Mouse (Mus musculus) neural tube, embryonic 14.5 days (tissue): ENCODE measurements around the gene Adgre5. TPM values are rescaled to one million over a fixed set of nuclear protein-coding genes. Genes with fewer than 3 reads are reported as not detected.

ENCODE experiments used
- ATAC-seq: fragments of 200-750 bp; cut with Nextera tagmentation; 2 replicates; pipeline ENCODE4 v1.8.0; 2017; ENCODE audit warnings: low read depth, mild to moderate bottlenecking, moderate TSS enrichment, moderate library complexity
- H3K27ac ChIP-seq: fragments of 300-500 bp; sonication (generic); 2 replicates; pipeline ENCODE4 v1.5.1; 2014; ENCODE audit warnings: low read depth, mild to moderate bottlenecking, control low read depth, low read length, moderate library complexity, mixed read lengths
- H3K27me3 ChIP-seq: fragments of 300-500 bp; sonication (generic); 2 replicates; pipeline ENCODE4 v1.6.1; 2014; ENCODE audit warnings: low read length; ENCODE audit not compliant: control insufficient read depth, insufficient read depth
- H3K36me3 ChIP-seq: fragments of 300-500 bp; sonication (generic); 2 replicates; pipeline ENCODE4 v1.6.1; 2014; ENCODE audit warnings: low read length, mixed read lengths; ENCODE audit not compliant: control insufficient read depth, insufficient read depth
- H3K4me1 ChIP-seq: fragments of 300-500 bp; sonication (generic); 2 replicates; pipeline ENCODE4 v1.6.1; 2014; ENCODE audit warnings: low read length; ENCODE audit not compliant: control insufficient read depth, insufficient read depth
- H3K4me2 ChIP-seq: fragments of 300-500 bp; sonication (generic); 2 replicates; pipeline ENCODE4 v1.6.1; 2014; ENCODE audit warnings: mild to moderate bottlenecking, low read depth, low read length, control low read depth
- H3K4me3 ChIP-seq: fragments of 300-500 bp; sonication (generic); 2 replicates; pipeline ENCODE4 v1.5.1; 2014; ENCODE audit warnings: low read depth, low read length, control low read depth, mixed read lengths
- H3K9ac ChIP-seq: fragments of 300-500 bp; sonication (generic); replicated peaks from 2 replicates; pipeline ENCODE4 v1.6.1; 2014; ENCODE audit warnings: low read depth, mild to moderate bottlenecking, control low read depth, low read length, mixed read lengths
- H3K9me3 ChIP-seq: fragments of 300-500 bp; sonication (generic); 2 replicates; pipeline ENCODE4 v1.6.1; 2016; ENCODE audit warnings: low read length; ENCODE audit not compliant: control insufficient read depth
- WGBS: fragments of 180-500 bp; shearing (Covaris S2); extraction: QIAGEN DNeasy Blood & Tissue Kit; methylation state at CpG from one replicate; pipeline ENCODE4 v1.1.7; 2014; 5-methylcytosine and 5-hydroxymethylcytosine counted together
- polyA plus RNA-seq: library from polyadenylated mRNA; unstranded; fragments of >200 nt; fragmentation: Nextera tagmentation; extraction: Ambion mirVana; gene quantifications from 2 replicates; pipeline ENCODE4 v1.2.1, GENCODE M21; 2014

Gene Adgre5
- polyA plus RNA-seq, 1 experiment from 2014 or later, result 8.8 TPM

DNA sequence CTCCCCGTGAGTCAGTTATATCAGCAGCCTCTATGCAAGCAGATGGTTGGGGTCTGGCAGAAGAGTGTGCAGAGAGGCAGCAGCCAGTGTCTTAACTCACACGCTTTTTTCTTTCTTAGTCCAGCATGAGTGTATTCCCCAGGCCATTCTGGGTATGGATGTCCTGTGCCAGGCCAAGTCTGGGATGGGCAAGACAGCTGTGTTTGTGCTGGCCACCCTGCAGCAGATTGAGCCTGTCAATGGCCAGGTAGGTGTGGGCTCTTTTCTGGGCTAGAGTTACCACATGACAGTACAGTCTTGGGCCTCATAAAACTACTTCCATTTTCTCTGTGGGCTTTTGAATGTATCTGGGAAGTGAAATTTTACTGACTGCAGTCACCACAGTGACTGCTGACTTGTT is 21.4 kb downstream of the Adgre5 start:
- H3K27me3 ChIP-seq, result no peaks in the 10 kb centered on the region
- H3K4me3 ChIP-seq, result no peak overlapping the region
- no peak overlapping the region for H3K27ac ChIP-seq
- peaks cover 16% of the 10 kb centered on the region; the same call in 1 of the 2 replicates for H3K4me1 ChIP-seq
- no peak for ATAC-seq
- peaks cover 50% of the 10 kb centered on the region for H3K36me3 ChIP-seq
- H3K9me3 ChIP-seq, result no peaks in the 10 kb centered on the region
- no peak overlapping the region for H3K9ac ChIP-seq
- WGBS, result 86% methylated on average over 2 of the region's 2 CpGs
- H3K4me2 ChIP-seq, result no peak overlapping the region

DNA sequence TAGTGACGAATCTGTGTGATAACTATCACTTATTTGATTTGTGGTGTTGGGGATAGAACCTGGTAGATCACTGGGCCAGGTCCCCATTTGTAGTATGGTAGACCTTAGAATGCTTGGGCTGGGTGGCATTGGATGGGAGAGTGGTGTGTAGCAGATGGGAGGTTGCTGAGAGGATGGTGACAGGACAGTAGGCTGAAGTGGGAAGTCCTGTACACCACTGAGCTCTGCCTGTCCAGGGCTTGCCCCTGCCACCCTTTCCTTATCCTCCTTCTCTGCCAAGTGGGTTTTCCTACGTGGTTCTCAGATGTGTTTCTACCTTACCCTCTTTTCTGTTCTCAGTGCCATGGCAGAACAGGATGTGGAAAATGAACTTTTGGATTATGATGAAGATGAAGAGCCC is 22.1 kb downstream of the Adgre5 start:
- 86% methylated on average over 2 of the region's 2 CpGs for WGBS
- Histone ChIP-seq H3K36me3 (peaks cover 43% of the 10 kb centered on the region), H3K9me3 (no peaks in the 10 kb centered on the region), H3K4me3 (no peak overlapping the region), H3K4me1 (peaks cover 16% of the 10 kb centered on the region; the same call in 1 of the 2 replicates), H3K27ac (no peak overlapping the region), H3K4me2 (no peak overlapping the region), H3K27me3 (no peaks in the 10 kb centered on the region), H3K9ac (no peak overlapping the region)
- ATAC-seq, result no peak

GRCm38 (mm10) chr8:83716563-83716962 is 24.6 kb downstream of the Adgre5 start:
- H3K4me3 ChIP-seq, result peak overlapping the region; percentile 70; the same call in 1 of the 2 replicates
- WGBS, result 70% methylated on average over 2 of the region's 2 CpGs
- H3K36me3 ChIP-seq, result peaks cover 19% of the 10 kb centered on the region
- no peak overlapping the region for H3K27ac ChIP-seq
- H3K9ac ChIP-seq, result no peak overlapping the region
- ATAC-seq, result no peak
- H3K9me3 ChIP-seq, result no peaks in the 10 kb centered on the region
- H3K27me3 ChIP-seq, result no peaks in the 10 kb centered on the region
- H3K4me2 ChIP-seq, result peak overlapping the region; percentile 79; the same call in 1 of the 2 replicates
- peaks cover 16% of the 10 kb centered on the region; the same call in 1 of the 2 replicates for H3K4me1 ChIP-seq

GRCm38 (mm10) chr8:83715771-83716170 is 25.4 kb downstream of the Adgre5 start:
- Histone ChIP-seq H3K4me2 (peak overlapping the region; percentile 79), H3K9me3 (no peaks in the 10 kb centered on the region), H3K27me3 (no peaks in the 10 kb centered on the region), H3K27ac (peak overlapping the region; percentile 85), H3K36me3 (peaks cover 11% of the 10 kb centered on the region), H3K9ac (peak overlapping the region; percentile 69), H3K4me1 (peaks cover 16% of the 10 kb centered on the region; the same call in 1 of the 2 replicates), H3K4me3 (peak overlapping the region; percentile 70)
- 1% methylated on average over 17 of the region's 17 CpGs for WGBS
- ATAC-seq, result no peak

- Histone ChIP-seq H3K27me3 (no peaks in the 10 kb centered on the region), H3K9me3 (no peaks in the 10 kb centered on the region), H3K36me3 (peaks cover 5% of the 10 kb centered on the region; the same call in 1 of the 2 replicates), H3K9ac (peak within 1 kb of the TSS; percentile 69), H3K4me2 (peak within 1 kb of the TSS; percentile 79), H3K4me1 (peaks cover 16% of the 10 kb centered on the region; the same call in 1 of the 2 replicates), H3K4me3 (peak within 1 kb of the TSS; percentile 70), H3K27ac (peak within 1 kb of the TSS; percentile 85)
- peak; percentile 100 for ATAC-seq
- under 1% methylated on average over 63 of the region's 63 CpGs for WGBS
Observed at GRCm38 (mm10) chr8:83715031-83715690, 26.0 kb downstream of the Adgre5 start, which contains the start of gene Ddx39. Ddx39 (plus strand) TSS chr8:83715177.

DNA sequence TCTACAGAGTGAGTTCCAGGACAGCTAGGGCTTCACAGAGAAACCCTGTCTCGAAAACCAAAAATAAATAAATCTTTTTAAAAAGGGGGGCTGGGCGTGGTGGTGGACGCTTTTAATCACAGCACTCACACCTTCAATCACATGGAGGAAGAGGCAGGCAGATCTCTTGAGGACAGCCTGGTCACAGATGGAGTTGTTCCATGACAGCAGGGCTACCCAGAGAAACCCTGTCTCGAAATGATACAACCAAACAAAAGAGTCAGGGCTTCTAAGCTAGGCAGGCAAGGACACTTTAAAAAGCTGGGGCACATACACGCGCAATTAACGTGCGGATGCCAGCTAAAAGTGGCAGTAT is 26.5 kb downstream of the Adgre5 start:
- H3K27me3 ChIP-seq, result no peaks in the 10 kb centered on the region
- WGBS, result 16% methylated on average over 8 of the region's 8 CpGs
- H3K27ac ChIP-seq, result peak overlapping the region; percentile 85
- ATAC-seq, result no peak; the same call in 1 of the 2 replicates
- H3K4me2 ChIP-seq, result peak overlapping the region; percentile 79
- peak overlapping the region; percentile 70 for H3K4me3 ChIP-seq
- H3K4me1 ChIP-seq, result peaks cover 16% of the 10 kb centered on the region; the same call in 1 of the 2 replicates
- no peaks in the 10 kb centered on the region for H3K9me3 ChIP-seq
- H3K36me3 ChIP-seq, result 0 out of 2 replicates have a peak, but pooled peaks cover 2% of the 10 kb centered on the region
- H3K9ac ChIP-seq, result no peak overlapping the region

- 82% methylated on average over 8 of the region's 8 CpGs for WGBS
- Histone ChIP-seq H3K4me2 (no peak overlapping the region), H3K27ac (no peak overlapping the region), H3K4me1 (no peaks in the 10 kb centered on the region), H3K9ac (no peak overlapping the region), H3K4me3 (no peak overlapping the region), H3K36me3 (no peaks in the 10 kb centered on the region), H3K9me3 (no peaks in the 10 kb centered on the region), H3K27me3 (no peaks in the 10 kb centered on the region)
- ATAC-seq, result no peak
Observed at GRCm38 (mm10) chr8:83707554-83707953, 33.6 kb downstream of the Adgre5 start.

DNA sequence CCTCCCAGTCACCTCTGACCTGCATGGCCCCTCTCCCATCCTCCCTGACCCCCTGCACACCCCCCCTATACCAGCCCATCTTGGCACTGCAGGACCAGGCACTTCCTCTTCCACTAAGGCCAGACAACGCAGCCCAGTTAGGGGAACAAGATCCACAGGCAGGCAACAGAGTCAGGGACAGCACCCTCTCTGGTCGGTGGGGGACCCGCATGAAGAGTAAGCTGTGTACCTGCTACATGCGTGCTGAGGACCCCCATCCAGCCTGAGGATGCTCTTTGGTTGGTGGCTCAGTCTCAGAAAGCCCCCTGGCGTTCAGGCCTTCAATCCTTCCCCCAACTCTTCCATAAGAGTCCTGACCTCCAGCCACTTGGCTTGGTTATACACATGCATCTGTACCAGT is 34.7 kb downstream of the Adgre5 start:
- Histone ChIP-seq H3K4me3 (no peak overlapping the region), H3K9ac (no peak overlapping the region), H3K4me2 (no peak overlapping the region), H3K27ac (no peak overlapping the region), H3K4me1 (no peaks in the 10 kb centered on the region), H3K27me3 (no peaks in the 10 kb centered on the region), H3K36me3 (no peaks in the 10 kb centered on the region), H3K9me3 (no peaks in the 10 kb centered on the region)
- no peak for ATAC-seq
- 62% methylated on average over 5 of the region's 5 CpGs for WGBS

DNA sequence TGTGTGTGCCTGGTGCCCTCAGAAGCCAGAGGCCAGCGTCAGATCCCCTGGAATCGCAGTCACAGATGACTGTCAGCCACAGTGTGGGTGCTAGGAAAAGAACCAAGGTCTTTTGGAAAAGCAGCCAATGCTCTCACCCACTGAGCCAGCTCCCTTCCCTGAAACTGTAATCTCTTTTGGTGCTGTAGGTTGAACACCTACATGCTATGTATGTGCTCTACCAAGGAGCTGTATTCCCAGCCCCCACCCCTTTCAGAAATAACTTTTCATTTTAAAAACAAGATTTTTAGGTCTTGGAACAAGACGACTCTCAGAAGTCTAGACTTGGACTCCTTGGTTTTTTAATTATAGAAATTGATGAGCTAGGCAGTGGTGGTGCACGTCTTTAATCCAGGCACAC is 37.7 kb downstream of the Adgre5 start:
- WGBS, result 85% methylated on average over 4 of the region's 4 CpGs
- H3K4me1 ChIP-seq, result peaks cover 4% of the 10 kb centered on the region; the same call in 1 of the 2 replicates
- no peaks in the 10 kb centered on the region for H3K27me3 ChIP-seq
- no peak overlapping the region for H3K4me2 ChIP-seq
- H3K9ac ChIP-seq, result no peak overlapping the region
- no peaks in the 10 kb centered on the region for H3K9me3 ChIP-seq
- no peak for ATAC-seq
- H3K4me3 ChIP-seq, result no peak overlapping the region
- H3K36me3 ChIP-seq, result no peaks in the 10 kb centered on the region
- H3K27ac ChIP-seq, result no peak overlapping the region
